Mouse (Mus musculus) G1E (cell line): Measurements from ENCODE around the gene Klrg1. TPM values are rescaled to one million over a fixed set of nuclear protein-coding genes. Genes with fewer than 3 reads are reported as not detected.

Source experiments
- ATAC-seq: 2 replicates; pipeline ENCODE4 v1.8.0; 2016; ENCODE audit warnings: mild to moderate bottlenecking; ENCODE audit not compliant: insufficient number of reproducible peaks, poor library complexity, low FRiP score, severe bottlenecking; ENCODE audit errors: extremely low read depth
- DNase-seq: peaks from one replicate; pipeline ENCODE4 v3.0.0; 2012; ENCODE audit warnings: low spot score
- H3K27me3 ChIP-seq: 2 replicates; pipeline ENCODE4 v1.6.1; 2012; ENCODE audit warnings: mild to moderate bottlenecking, low read length, inconsistent platforms; ENCODE audit not compliant: insufficient read depth
- H3K36me3 ChIP-seq: replicated peaks from 2 replicates; pipeline ENCODE3; 2012; ENCODE audit warnings: mild to moderate bottlenecking, inconsistent platforms
- H3K4me1 ChIP-seq: 2 replicates; pipeline ENCODE4 v1.6.1; 2012; ENCODE audit warnings: low read depth, low read length, inconsistent platforms, mixed read lengths; ENCODE audit not compliant: insufficient read depth
- H3K4me3 ChIP-seq: 2 replicates; pipeline ENCODE4 v1.5.1; 2012; ENCODE audit warnings: low read depth, mild to moderate bottlenecking, inconsistent platforms, low read length, moderate library complexity, mixed read lengths
- H3K9me3 ChIP-seq: replicated peaks from 2 replicates; pipeline ENCODE4 v1.6.1; 2012; ENCODE audit warnings: inconsistent platforms
- CTCF ChIP-seq: IDR thresholded peaks from 2 replicates; pipeline ENCODE4 v1.5.1; 2012; ENCODE audit warnings: low read depth, low read length, inconsistent platforms, mixed read lengths
- GATA1 ChIP-seq: IDR thresholded peaks from 2 replicates; pipeline ENCODE4 v1.6.1; 2012; ENCODE audit warnings: borderline replicate concordance, low read length, inconsistent platforms, mixed read lengths
- GATA2 ChIP-seq: IDR thresholded peaks from 2 replicates; pipeline ENCODE4 v1.6.1; 2012; ENCODE audit warnings: low read depth, low read length, inconsistent platforms, borderline replicate concordance
- POLR2AphosphoS5 ChIP-seq: IDR thresholded peaks from 2 replicates; pipeline ENCODE4 v1.6.1; 2012; ENCODE audit warnings: low read depth, low read length, inconsistent platforms; ENCODE audit not compliant: insufficient replicate concordance
- TAL1 ChIP-seq: conservative IDR thresholded peaks from 2 replicates; pipeline ENCODE4 v1.6.1; 2012; ENCODE audit warnings: low read depth, low read length, inconsistent platforms, mixed read lengths
- polyA plus RNA-seq: library from polyadenylated mRNA; stranded (reverse); fragments of >175 nt; gene quantifications from 2 replicates; pipeline ENCODE4 v1.2.3, GENCODE M21; 2012
- total RNA-seq, 2 experiments: library from RNA; stranded (forward) in 1 of 2; stranded (reverse) in 1 of 2; fragments of 200-1000 nt in 1 of 2; fragments of >200 nt in 1 of 2; fragmentation: Nextera tagmentation in 1 of 2; gene quantifications; 2 replicates each; pipeline ENCODE4 v1.2.3; 2014 to 2017

The Klrg1 gene
- total and polyA plus RNA-seq, 3 experiments, result 0.03 to 3.8 (median 0.93) TPM

DNA sequence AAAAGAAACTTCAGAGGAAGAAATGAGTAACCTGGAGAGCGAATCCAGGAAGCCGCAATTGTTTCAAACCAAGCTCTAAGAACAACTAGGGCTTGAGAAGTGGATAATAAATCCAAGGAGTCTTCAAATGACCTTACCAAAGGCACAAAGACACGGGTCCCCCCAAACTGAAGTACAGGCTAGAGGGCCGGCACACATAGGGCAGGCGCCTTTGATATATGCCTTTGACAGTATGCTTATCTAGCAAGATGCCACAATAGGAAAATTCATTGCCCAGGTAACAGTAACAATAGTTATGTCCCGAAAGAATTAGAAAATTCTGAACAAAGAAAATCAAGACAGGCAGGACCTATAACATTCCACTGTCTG lies 25.4 kb upstream of the Klrg1 start:
- Histone ChIP-seq H3K36me3 (peaks cover 28% of the 10 kb centered on the region), H3K4me3 (peak overlapping the region; percentile 80; the same call in 1 of the 2 replicates), H3K4me1 (peaks cover 43% of the 10 kb centered on the region), H3K27me3 (no peaks in the 10 kb centered on the region), H3K9me3 (no peaks in the 10 kb centered on the region)
- TF ChIP-seq GATA1 (no peak), POLR2AphosphoS5 (no peak), CTCF (no peak), TAL1 (no peak), GATA2 (no peak)
- ATAC-seq, result no peak
- no peak for DNase-seq

DNA sequence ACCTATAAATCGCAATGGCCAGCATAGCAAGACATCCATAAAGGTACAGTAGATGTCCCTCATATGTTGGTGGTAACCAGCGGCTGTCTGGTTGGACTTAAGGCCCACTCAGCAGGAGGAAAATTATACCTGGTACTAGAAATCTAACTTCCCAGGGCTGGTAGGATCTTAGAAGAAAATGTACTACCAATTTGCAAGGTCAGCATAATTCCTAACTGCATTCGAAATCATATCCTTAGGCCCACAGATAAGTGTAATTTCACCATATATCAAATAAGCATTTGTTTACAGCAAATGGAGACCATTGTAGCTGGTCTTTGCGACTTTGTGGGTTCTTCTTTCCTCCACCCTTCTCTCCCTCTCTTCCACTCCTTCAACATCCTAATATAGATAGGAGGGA lies 24.0 kb upstream of the Klrg1 start:
- no peak for DNase-seq
- no peak for ATAC-seq
- Histone ChIP-seq H3K27me3 (no peaks in the 10 kb centered on the region), H3K4me3 (no peak overlapping the region), H3K4me1 (peaks cover 40% of the 10 kb centered on the region), H3K9me3 (no peaks in the 10 kb centered on the region), H3K36me3 (peaks cover 15% of the 10 kb centered on the region)
- TF ChIP-seq GATA2 (no peak), POLR2AphosphoS5 (no peak), CTCF (no peak)

DNA sequence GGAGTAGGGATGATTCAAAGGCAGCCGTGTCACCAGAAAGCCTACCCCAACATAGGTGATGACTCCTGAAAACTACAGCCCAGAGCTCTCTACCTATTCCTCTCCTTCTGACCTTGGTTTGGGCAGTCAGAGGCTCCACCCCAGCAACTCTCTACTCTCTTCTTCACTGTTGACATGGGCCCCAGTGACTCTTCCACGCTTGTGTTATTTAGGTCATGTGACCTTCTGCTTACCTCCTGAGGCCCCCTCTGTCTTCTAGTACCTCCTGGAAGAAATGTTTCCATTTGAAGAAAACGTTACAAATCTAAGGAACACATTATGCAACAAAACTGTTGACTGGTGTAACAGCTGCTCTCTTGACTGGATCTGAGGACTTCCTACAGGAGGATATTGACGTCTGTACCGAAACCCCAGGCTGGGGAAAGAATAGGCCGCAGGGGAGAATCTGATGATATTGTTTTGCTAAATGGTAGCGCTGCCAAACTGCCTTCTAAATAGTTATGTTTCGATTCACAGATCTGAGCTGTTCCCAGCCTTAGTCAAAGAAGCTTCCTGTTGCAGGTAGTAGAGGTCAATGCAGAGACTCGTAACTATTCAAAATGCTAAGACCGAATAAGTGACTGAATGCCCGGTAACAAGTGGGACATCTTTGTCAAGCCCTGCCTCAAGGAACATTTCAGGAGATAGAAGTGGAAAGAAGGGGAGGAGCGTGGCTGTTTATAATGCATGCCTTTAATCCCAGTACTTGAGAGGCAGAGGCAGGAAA lies 22.3 kb upstream of the Klrg1 start:
- no peak for ATAC-seq

DNA sequence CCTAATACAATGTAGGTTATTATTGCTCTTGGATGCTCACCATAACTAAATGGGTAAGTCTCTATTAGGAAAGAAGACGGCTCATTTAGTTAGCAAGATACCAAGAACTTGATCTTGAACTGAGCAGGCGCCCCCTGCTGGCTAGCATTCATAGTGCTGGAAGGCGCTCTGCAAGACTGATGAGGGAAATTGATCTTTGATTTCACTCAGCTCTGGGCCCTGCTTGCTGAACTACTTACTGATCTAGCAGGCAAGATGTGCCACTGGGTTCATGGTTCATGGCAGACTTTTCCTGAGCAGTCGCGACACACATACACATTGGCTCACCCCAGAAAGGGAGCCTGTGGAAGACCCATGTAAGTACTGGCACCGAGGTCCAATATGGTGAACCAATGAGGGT lies 21.7 kb upstream of the Klrg1 start:
- Histone ChIP-seq H3K36me3 (no peaks in the 10 kb centered on the region), H3K27me3 (no peaks in the 10 kb centered on the region), H3K4me1 (peaks cover 38% of the 10 kb centered on the region), H3K4me3 (no peak overlapping the region), H3K9me3 (no peaks in the 10 kb centered on the region)
- no peak for TF ChIP-seq TAL1
- TF ChIP-seq GATA1, result no peak
- no peak for TF ChIP-seq GATA2
- TF ChIP-seq CTCF, result peak; percentile 84
- TF ChIP-seq POLR2AphosphoS5, result no peak
- no peak for ATAC-seq
- DNase-seq, result no peak

More for the DNA sequence above, 22.3 kb upstream of the Klrg1 start:
- no peak overlapping the region for H3K4me3 ChIP-seq
- no peak for TF ChIP-seq GATA2
- TF ChIP-seq GATA1, result no peak
- TF ChIP-seq POLR2AphosphoS5, result no peak; the same call in 1 of the 2 replicates
- no peak for TF ChIP-seq TAL1
- TF ChIP-seq CTCF, result no peak
- H3K36me3 ChIP-seq, result no peaks in the 10 kb centered on the region
- H3K4me1 ChIP-seq, result peaks cover 33% of the 10 kb centered on the region
- H3K9me3 ChIP-seq, result no peaks in the 10 kb centered on the region
- no peak for DNase-seq
- no peaks in the 10 kb centered on the region for H3K27me3 ChIP-seq

DNA sequence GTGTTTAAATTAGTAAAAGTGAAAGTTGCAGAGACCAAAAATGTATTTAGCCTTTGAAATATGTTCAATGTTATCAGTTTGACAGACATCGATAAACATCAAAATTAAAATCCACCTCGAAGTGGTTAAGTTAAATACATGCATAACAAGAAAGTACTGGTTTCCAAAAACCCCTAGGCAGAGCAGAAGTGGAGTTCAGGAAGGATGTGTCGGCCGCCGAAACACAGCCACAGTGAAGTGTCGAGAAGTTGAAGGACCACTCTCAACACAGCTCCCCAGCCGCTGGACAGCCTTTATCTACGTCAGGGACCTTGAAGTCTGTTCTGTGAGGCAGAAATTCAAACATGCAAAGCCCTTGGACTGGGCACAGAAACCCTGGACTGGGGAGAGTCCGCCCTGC lies 20.8 kb upstream of the Klrg1 start:
- Histone ChIP-seq H3K9me3 (no peaks in the 10 kb centered on the region), H3K36me3 (no peaks in the 10 kb centered on the region), H3K4me1 (peaks cover 38% of the 10 kb centered on the region), H3K4me3 (no peak overlapping the region), H3K27me3 (no peaks in the 10 kb centered on the region)
- no peak for TF ChIP-seq TAL1
- no peak for TF ChIP-seq GATA2
- TF ChIP-seq POLR2AphosphoS5, result no peak
- TF ChIP-seq GATA1, result no peak
- no peak for TF ChIP-seq CTCF
- DNase-seq, result no peak
- ATAC-seq, result no peak

DNA sequence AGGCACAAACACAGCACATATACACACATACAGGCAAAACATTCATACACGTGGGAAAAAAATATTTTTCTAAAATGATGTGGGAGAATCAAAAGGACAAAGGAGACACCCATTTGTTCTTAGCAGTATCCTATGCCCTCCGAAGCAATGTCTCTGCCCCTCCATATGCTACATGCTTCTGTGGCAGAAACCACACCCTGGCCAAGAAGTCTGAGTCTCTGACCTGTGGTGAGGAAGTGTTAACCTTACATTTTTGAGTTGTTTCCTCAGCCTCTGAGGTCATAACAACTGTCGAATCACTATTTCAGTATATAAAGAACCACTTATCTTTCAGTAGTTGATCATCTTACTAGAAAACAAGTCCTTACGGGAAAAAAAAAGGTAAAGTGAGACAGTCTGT lies 20.0 kb upstream of the Klrg1 start:
- peaks cover 44% of the 10 kb centered on the region for H3K4me1 ChIP-seq
- TF ChIP-seq GATA1 (no peak), CTCF (no peak)
- DNase-seq, result no peak
- no peak for ATAC-seq
- H3K4me3 ChIP-seq, result no peak overlapping the region
- no peaks in the 10 kb centered on the region for H3K27me3 ChIP-seq
- no peaks in the 10 kb centered on the region for H3K9me3 ChIP-seq
- H3K36me3 ChIP-seq, result no peaks in the 10 kb centered on the region

DNA sequence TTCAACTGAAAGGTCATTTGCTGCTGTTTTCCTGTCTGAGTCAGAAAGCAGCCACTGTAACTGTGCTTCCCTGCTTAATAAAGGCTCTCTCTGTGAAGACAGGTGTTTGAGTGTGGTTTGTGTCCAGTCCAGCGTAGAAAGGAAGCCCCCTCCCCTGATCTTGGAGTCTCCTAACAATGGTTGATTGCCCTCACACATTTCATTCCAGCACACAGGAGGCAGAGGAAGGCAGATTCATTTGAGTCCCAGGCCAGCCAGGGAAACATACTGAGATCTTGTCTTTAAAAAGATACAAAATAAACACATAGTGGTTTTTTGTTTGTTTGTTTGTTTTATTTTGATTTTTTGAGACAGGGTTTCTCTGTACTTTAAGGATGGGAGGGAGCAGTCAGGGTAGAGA lies 19.4 kb upstream of the Klrg1 start:
- Histone ChIP-seq H3K27me3 (no peaks in the 10 kb centered on the region), H3K9me3 (no peaks in the 10 kb centered on the region), H3K4me1 (peaks cover 49% of the 10 kb centered on the region), H3K36me3 (no peaks in the 10 kb centered on the region), H3K4me3 (no peak overlapping the region)
- DNase-seq (no peak), ATAC-seq (no peak)
- no peak for TF ChIP-seq GATA1
- no peak for TF ChIP-seq CTCF
- no peak for TF ChIP-seq TAL1
